Mouse (Mus musculus): ENCODE measurements around the gene Gm21954. TPM values are rescaled to one million over a fixed set of nuclear protein-coding genes. Genes with fewer than 3 reads are reported as not detected.

The Gm21954 gene
- total RNA-seq, 2 experiments from 2014 or later = not detected

- DNase-seq (ENCODE audit: low spot score in 2 of 2) = no peak
Observed at GRCm38 (mm10) chr3:55464226-55464625, 7.8 kb downstream of the Gm21954 start.

GRCm38 (mm10) chr3:55462904-55463668 lies 8.9 kb downstream of the Gm21954 start:
- no peak for DNase-seq (ENCODE audit: low spot score in 2 of 2)

GRCm38 (mm10) chr3:55461685-55462655 lies 10.0 kb downstream of the Gm21954 start:
- DNase-seq (ENCODE audit: low spot score in 2 of 2) = peak; percentile 81 to 93

- no peak for DNase-seq (ENCODE audit: low spot score in 2 of 2)
Observed at GRCm38 (mm10) chr3:55461092-55461491, 10.9 kb downstream of the Gm21954 start.

- DNase-seq (ENCODE audit: low spot score in 2 of 2) = no peak
Observed at GRCm38 (mm10) chr3:55452464-55452863, 19.5 kb downstream of the Gm21954 start.

- no peak for DNase-seq (ENCODE audit: low spot score in 2 of 2)
Observed at GRCm38 (mm10) chr3:55451877-55452276, 20.1 kb downstream of the Gm21954 start.

- no peak for DNase-seq (ENCODE audit: low spot score in 2 of 2)
Observed at GRCm38 (mm10) chr3:55451035-55451434, 21.0 kb downstream of the Gm21954 start.

GRCm38 (mm10) chr3:55449148-55449547 lies 22.9 kb downstream of the Gm21954 start:
- DNase-seq (ENCODE audit: low spot score in 2 of 2) = no peak

- peak; percentile 77 to 95 for DNase-seq (ENCODE audit: low spot score in 2 of 2)
Observed at GRCm38 (mm10) chr3:55447486-55448460, 24.2 kb downstream of the Gm21954 start.

GRCm38 (mm10) chr3:55446681-55447080 lies 25.3 kb downstream of the Gm21954 start:
- no peak for DNase-seq (ENCODE audit: low spot score in 2 of 2)

- no peak for DNase-seq (ENCODE audit: low spot score in 2 of 2)
Observed at GRCm38 (mm10) chr3:55443725-55444124, 28.3 kb downstream of the Gm21954 start.

GRCm38 (mm10) chr3:55443271-55443670 lies 28.7 kb downstream of the Gm21954 start:
- no peak for DNase-seq (ENCODE audit: low spot score in 2 of 2)

GRCm38 (mm10) chr3:55442012-55442645 lies 29.9 kb downstream of the Gm21954 start:
- no peak for DNase-seq (ENCODE audit: low spot score in 2 of 2)

- DNase-seq (ENCODE audit: low spot score in 2 of 2) = peak in 1 of 2 experiments; percentile 63
Observed at GRCm38 (mm10) chr3:55440342-55440741, 31.7 kb downstream of the Gm21954 start.

GRCm38 (mm10) chr3:55438824-55439446 lies 33.1 kb downstream of the Gm21954 start:
- no peak for DNase-seq (ENCODE audit: low spot score in 2 of 2)

- DNase-seq (ENCODE audit: low spot score in 2 of 2) = no peak
Observed at GRCm38 (mm10) chr3:55434276-55434675, 37.7 kb downstream of the Gm21954 start.

- DNase-seq (ENCODE audit: low spot score in 2 of 2) = no peak
Observed at GRCm38 (mm10) chr3:55431223-55431622, 40.8 kb downstream of the Gm21954 start.

GRCm38 (mm10) chr3:55430022-55430549 lies 41.9 kb downstream of the Gm21954 start:
- no peak for DNase-seq (ENCODE audit: low spot score in 2 of 2)

GRCm38 (mm10) chr3:55423640-55424397 lies 48.2 kb downstream of the Gm21954 start:
- DNase-seq (ENCODE audit: low spot score in 2 of 2) = peak; percentile 56 to 86
